Mouse (Mus musculus) hematopoietic stem cell, adult 5-6 weeks (primary cell): ENCODE results near the gene Ube2g1. TPM values are rescaled to one million over a fixed set of nuclear protein-coding genes. Genes with fewer than 3 reads are reported as not detected.
A peak's percentile ranks its signal among the peaks of the same experiment; 100 is the strongest.

Experiments used
- ATAC-seq, 2 experiments: fragments of 125-278 bp in 1 of 2; replicated peaks in 1 of 2; 2 replicates each; pipeline ENCODE4 v1.8.0; 2016 to 2017; ENCODE audit warnings: inconsistent platforms in 2 of 2, mild to moderate bottlenecking in 2 of 2, moderate number of reproducible peaks in 2 of 2, low read depth in 1 of 2, moderate TSS enrichment in 1 of 2; ENCODE audit not compliant: low FRiP score in 2 of 2, poor library complexity in 2 of 2, severe bottlenecking in 2 of 2, insufficient read depth in 1 of 2, low TSS enrichment in 1 of 2
- total RNA-seq: library from RNA; stranded (forward); fragments of 172-1452, 232-1000 nt; gene quantifications from 2 replicates; pipeline ENCODE4 v1.2.3, GENCODE M21; 2017

Gene Ube2g1
- total RNA-seq: 44.2 and 45.9 TPM in 2 replicates

- peak; percentile 85 to 93 for ATAC-seq
Observed at GRCm38 (mm10) chr11:72606694-72607407, at the start of gene Ube2g1. Ube2g1 (plus strand) TSS chr11:72607283.

DNA sequence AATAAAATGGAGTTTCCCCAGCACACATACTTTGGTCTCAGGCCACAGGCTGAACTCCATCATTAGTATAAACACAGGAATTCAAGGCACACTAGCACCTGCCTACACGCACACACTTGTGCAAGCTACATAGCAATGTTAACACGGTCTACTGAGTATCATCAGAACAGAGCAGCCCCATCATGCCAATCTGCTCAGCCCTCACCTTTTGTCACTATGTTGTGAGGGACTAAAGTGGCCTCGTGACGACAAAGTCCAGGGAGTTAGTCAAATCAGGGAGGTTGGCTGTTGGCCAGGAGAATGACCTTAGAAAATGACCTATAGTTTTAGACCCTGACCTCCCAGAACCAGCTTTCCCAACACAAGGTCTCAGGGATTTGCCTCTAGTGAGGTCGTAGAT is 48.9 kb upstream of the Ube2g1 start:
- ATAC-seq: no peak

DNA sequence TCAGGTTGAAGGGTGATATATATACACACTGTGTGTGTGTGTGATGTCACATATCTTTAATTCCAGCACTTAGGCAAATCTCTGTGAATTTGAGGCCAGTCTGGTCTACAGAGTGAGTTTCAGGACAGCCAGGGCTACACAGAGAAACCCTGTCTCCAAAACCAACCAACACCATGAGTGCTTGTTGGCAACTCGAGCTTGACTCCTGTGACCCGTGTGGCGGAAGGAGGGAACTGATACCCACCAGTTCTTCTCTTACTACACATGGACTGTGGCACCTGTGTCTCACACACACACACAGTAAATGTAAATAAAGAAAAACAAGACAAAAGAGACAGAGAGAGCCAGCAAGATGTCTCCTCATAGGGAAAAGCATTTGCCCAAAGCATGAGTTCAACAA is 46.4 kb upstream of the Ube2g1 start:
- no peak for ATAC-seq

- ATAC-seq: peak; percentile 64 to 82
Observed at GRCm38 (mm10) chr11:72564232-72564807, 42.8 kb upstream of the Ube2g1 start.

DNA sequence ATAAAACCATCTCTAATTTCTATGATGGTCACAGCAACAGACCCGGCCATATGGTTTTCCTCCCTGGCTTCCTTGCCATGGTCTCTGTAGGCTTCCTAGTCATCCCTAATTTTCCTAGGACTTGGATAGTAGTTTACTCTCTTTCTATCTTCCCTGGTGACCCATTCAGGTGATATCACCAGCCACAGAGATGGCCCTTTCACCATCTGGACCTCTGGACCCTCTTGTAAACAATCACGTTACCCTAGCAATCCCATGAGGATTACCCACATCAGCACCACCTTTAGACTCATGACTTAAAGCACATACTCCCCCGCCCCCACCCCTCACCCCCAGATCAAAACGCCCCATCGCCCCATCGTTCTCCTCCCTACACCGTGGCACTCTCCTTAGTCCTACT is 40.8 kb upstream of the Ube2g1 start:
- ATAC-seq: no peak

DNA sequence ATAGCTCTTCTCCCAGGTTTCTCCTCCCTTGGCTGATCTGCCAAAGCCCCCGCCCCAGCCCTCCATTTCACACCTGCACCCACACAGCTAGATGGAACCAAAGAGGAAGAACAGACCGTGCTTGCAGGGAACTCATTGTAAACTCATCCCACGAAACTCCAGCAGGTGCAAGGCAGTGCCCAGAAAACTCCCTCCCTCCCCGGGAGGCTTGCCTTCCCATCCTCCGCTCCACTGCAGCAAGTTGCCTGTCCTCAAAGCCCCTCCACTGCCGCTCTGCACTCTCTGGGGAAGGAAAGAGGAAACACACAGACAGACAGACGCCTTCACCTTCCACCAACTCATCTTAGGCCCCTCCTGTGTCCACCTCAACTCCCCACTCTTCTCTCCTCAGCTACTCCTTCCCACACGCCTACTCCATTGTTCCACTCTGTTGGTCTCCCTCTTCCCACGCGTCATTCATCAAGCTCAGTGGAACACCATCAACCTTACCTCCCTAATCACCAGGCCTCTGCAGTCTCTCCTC is 40.2 kb upstream of the Ube2g1 start:
- ATAC-seq: no peak

GRCm38 (mm10) chr11:72569051-72569450 is 38.0 kb upstream of the Ube2g1 start:
- ATAC-seq: no peak

DNA sequence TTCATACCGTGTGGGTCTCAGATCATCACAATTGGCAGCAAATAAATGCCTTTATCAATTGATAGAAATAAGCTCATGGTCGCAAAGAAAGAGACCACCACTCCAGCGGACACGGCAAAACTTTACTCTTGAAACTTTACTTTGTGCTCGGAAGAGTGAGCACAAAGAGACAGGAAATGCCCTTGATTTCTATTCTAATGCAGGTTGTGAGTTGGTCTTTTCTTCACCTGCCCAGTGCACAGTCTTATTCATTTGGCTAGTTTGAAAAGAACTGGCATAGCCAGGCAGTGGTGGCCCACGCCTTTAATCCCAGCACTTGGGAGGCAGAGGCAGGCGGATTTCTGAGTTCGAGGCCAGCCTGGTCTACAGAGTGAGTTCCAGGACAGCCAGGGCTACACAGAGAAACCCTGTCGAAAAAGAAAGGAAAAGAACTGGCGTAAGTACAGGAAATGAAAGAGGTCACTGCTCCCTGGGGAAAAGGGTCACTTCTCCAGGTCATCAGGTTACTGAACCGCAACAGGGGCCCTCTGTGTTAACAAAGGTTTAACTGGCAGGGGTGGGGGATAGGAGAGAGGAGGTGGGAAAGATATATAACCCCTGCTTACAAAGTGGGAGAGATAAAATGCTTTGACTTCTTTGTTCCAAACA is 37.3 kb upstream of the Ube2g1 start:
- ATAC-seq: no peak

GRCm38 (mm10) chr11:72570319-72570979 is 36.6 kb upstream of the Ube2g1 start:
- ATAC-seq: peak; percentile 87 to 92

DNA sequence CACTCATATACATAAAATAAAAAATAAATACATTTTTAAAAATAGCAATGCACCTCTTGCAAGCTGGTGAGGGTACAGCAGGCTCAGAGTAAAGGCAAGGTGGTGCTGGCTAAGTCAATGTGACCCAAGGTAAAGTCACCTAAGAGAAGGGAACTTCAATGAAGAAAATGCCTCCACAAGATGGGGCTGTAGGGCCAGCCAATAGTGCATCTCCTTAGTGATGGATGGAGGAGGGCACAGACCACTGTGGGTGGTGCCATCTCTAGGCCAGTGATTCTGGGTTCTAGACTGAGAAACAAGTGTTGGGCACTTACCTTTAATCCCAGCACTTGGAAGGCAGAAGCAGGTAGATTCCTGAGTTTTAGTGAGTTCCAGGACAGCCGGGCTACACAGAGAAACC is 33.3 kb upstream of the Ube2g1 start:
- ATAC-seq: peak in 1 of 2 experiments; percentile 49; a peak in 2 of 4 replicates

DNA sequence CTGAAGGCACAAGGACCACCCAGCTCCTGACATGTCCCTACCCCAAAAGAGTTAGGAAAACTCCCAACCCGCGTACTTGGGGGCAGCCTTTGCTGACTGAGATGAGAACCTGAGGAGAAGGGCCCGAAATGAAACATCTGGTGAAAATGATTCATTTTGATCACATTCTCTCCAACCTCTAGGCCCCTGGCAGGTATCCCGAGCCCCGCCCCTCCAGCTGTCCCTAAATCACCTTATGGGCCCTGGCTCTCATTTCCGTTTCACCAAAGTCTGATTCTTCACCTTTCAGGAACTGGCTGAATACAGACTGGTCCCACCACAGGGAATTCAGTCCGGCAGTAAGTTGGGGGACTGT is 31.0 kb upstream of the Ube2g1 start:
- ATAC-seq: no peak

GRCm38 (mm10) chr11:72576466-72577351 is 30.4 kb upstream of the Ube2g1 start:
- peak in 1 of 2 experiments; percentile 22; a peak in 1 of 4 replicates for ATAC-seq

GRCm38 (mm10) chr11:72578471-72578870 is 28.6 kb upstream of the Ube2g1 start:
- ATAC-seq: no peak

DNA sequence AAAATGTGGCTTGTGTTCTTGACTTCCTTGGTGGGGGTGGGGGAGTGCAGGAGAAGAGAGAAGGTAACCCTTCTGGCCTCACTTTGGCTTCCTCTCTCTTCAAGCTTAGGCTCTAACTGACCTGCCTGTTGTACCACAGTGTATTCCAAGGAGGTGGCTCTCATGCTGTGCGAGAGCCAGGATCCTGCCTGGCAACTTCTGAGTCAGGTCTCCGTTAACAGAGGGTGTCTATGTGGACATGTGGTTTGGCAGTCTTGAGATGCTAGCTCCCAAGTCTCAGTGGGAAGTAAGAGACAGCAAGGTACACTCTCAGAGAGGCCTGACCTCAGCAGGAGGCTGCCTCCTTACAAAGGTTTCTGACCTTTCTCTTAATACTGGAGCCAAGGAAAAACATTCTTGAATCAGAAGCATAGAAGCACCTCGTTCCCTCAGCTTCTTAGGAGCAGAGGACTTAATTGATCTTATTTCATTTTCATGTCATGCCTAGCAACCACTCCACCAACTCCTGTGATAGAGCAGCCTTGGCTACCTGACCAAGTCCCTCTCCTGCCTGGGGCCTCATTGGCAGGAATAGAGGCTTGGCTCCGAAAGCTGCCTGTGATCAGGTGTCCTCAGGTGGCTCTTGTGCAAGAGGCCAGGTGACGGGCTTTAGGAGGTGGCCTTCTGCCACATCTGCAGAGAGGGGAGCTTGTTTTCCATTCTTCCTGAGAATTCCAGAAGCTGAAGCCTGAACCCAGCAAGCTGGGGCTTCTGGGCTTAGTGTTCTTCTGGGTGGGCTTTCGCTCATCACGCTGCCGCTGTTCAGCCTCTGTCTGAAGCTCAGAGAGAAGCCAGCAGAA is 25.3 kb upstream of the Ube2g1 start:
- ATAC-seq: no peak

- ATAC-seq: no peak
Observed at GRCm38 (mm10) chr11:72582448-72582705, 24.7 kb upstream of the Ube2g1 start.

DNA sequence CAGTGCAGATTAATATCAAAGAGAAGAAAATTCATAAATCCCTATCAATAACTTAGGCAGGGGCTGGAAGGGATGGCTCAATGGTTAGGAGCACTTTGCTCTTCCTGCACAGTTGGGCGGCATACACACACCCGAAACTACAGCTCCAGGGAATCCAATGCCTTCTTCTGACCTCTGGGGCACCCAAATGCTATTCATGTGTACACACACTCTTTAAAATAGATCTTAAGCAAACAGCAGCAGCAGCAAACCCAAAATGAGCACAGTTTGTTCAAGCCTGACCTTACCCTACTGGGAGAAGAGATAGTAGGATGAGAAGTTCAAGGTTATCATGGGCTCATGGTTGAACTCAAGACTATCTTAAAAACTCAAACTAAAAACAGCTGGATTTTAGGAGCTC is 24.0 kb upstream of the Ube2g1 start:
- ATAC-seq: no peak

GRCm38 (mm10) chr11:72586570-72586969 is 20.5 kb upstream of the Ube2g1 start:
- ATAC-seq: no peak
